Mouse (Mus musculus) left cerebral cortex, postnatal 36 days (tissue): Measurements from ENCODE around the gene Bcl2l15. TPM values are rescaled to one million over a fixed set of nuclear protein-coding genes. Genes with fewer than 3 reads are reported as not detected.

Source experiments
- DNase-seq, 2 experiments: peaks; one replicate each; pipeline ENCODE4 v3.0.0; 2021 to 2022; ENCODE audit warnings: low spot score in 2 of 2, mixed read lengths in 1 of 2
- intact Hi-C: fragments of 180-260 bp; cut with DNase I; formaldehyde crosslinking; loops from one replicate; pipeline ENCODE4 v1.15.1; 2025
- total RNA-seq, 2 experiments: library from RNA; stranded (reverse); gene quantifications; 2 replicates each; pipeline ENCODE4 v1.2.3; 2021

Gene Bcl2l15
- total RNA-seq, 2 experiments from 2014 or later, result 0.47 to 1.2 TPM

DNA sequence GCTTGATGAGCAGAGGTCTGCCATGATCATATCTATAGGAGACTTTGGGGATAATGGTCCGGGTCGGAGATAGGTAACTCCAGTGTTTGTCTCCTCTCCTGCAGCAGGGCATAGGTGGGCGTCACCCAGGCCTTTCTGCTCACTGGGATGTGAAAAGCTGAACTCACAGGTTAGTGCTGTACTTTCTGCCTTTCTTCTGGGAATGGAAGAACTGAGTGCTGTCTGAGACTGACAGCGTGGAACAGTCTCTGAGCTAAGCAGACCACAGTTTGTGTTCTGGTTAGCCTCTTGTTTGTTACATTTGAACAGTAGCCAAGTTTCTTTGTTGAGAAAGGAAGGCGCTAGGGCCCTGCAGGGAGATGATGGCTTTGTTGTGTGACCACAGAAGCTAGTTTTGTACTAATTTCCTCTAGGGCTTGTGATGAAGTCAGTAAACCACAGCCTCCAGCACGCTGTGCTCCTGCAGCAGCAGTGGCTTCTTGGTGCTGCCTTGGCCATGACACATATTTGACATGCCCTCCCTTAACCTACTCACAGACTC is 27.5 kb downstream of the Bcl2l15 start:
- intact Hi-C loops, result no loop called here
- DNase-seq, result no peak

DNA sequence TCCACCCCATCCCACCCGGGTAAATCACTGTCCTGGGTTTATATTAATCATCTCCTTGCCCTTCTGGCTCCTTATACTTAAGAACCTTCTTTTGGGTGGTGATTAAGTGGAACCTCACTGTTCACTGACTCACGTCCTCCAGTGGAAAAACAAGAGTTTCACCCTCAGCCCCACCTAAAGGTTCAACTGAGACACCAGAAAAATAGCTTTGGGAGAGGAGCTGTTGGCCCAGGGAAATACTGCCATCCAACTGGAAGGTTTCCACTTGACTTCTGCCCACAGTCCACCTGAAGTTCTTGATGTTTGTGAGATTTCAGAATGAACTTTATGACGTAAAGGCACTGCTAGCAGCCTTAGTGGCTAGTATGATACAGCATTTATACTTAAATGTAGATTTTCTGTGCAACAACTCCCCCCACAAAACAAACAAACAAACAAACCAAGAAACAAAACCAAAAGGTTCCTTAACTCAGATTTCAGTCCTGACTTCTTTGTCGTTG is 30.4 kb downstream of the Bcl2l15 start:
- intact Hi-C loops, result no loop called here
- DNase-seq, result no peak

DNA sequence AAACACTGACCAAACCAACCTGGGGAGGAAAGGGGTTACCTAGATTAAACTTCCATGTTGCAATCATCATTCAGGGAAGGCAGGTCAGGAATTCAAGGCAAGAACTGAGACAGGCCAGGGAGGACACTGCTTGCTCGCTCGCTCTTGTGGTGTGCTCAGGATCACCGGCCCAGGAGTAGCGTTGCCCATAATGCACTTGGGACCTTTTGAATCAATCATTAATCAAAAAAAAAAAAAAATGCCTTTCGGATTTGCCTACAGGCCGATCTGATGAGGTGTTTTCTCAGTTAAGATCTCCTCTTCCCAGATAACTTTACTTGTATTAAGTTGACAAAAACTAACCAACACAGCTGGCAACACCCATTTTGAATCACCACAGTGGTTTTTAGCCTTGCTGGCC is 31.8 kb downstream of the Bcl2l15 start:
- intact Hi-C loops, result no loop called here
- no peak for DNase-seq

- intact Hi-C loops, result no loop called here
- DNase-seq, result no peak
These were observed 35.1 kb downstream of the Bcl2l15 start for GRCm38 (mm10) chr3:103867424-103867971.

- intact Hi-C loops, result no loop called here
- no peak for DNase-seq
These were observed 35.6 kb downstream of the Bcl2l15 start for GRCm38 (mm10) chr3:103868008-103868407.

DNA sequence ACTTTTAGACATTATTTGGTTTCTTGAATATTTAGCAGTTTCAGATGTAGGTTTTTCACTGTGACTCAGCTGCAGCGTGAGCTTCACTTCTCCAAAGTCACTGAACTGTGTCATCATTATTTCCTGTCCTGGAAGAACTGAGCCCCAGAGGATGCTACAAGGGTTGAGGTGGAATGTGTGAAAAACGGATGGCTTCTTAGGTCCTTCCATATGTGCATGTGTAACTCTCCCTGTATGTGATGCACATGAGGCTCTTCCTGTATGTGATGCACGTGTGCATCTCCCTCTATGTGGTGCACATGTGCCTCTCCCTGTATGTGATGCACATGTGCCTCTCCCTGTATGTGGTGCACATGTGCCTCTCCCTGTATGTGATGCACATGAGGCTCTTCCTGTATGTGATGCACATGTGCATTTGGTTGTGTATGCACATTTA is 40.3 kb downstream of the Bcl2l15 start:
- no peak for DNase-seq
- intact Hi-C loops, result no loop called here

- intact Hi-C loops, result no loop called here
- DNase-seq, result no peak
These were observed 41.9 kb downstream of the Bcl2l15 start for GRCm38 (mm10) chr3:103874329-103874728.

DNA sequence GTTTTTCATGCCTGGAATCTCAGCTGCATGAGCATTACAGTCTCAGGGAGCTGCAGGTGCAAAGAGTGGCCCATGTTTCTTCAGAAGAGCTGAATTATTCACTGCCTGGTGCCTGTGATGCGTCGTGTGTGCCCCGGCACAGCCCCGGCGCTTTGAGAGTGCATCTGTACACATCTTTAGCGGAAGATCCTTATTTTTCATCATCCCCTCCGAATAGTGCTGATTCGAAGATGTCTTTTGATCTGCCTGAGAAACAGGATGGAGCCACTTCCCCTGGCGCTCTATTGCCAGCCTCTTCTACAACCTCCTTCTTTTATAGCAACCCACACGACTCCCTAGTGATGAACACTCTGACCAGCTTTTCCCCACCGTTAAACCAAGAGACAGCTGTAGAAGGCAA is 53.5 kb downstream of the Bcl2l15 start:
- intact Hi-C loops, result loop anchor here (5.0 kb wide), 2 partner anchors 64 to 134 kb away; no protein-coding TSS in a partner anchor
- DNase-seq, result no peak

DNA sequence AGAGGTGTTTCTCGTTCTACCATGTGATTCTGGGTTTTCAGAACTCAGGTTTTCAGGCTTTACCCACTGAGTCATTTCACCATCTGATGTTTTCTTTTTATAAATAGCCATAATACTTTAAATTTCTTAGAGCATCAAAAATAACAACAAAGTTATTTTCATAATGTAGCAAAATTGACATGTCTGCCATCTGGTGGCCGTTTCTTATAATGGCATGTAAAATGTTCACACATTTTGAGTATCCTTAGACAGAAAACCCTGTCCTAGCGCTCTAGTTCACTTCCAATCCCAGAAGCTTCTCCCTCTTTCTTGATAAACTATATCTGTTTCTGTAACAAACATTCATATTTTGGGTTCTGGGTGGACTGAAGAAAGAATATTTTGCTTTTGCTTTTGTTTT is 55.2 kb downstream of the Bcl2l15 start:
- intact Hi-C loops, result loop anchor here (5.0 kb wide), 2 partner anchors 65 to 135 kb away; no protein-coding TSS in a partner anchor
- no peak for DNase-seq

DNA sequence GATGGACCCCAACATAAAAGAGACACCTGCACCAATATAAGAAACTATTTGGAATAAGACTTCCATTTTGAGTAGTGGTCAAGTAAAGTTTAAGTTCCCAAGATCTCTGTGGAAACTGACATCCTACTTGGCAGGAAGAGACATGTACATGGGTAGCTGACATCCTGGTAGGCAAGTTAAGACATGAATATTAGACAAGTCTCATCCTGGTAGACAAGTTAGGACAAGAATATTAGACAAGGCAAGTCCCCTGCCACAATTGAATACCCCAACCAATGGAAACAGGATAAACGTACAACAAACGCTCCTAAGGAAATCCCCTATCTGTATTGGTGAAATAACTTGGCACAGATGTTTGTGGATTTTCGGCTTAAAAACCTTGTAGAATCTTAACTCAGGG is 61.0 kb downstream of the Bcl2l15 start:
- intact Hi-C loops, result no loop called here
- no peak for DNase-seq

Other genes starting within 250 kb of the Bcl2l15 start
- gene Atg4a-ps, start 186.5 kb upstream of the Bcl2l15 start, total RNA-seq, result under 1 TPM in 1 of 2 experiments, not detected in 1; 0.62 TPM
- 10 to 100 TPM; 12.7 to 13.3 TPM for gene Olfml3, start 94.6 kb upstream of the Bcl2l15 start, total RNA-seq
- not detected for gene Gm10964, start 93.2 kb upstream of the Bcl2l15 start, total RNA-seq
- 100 to 1,000 TPM; 110 to 129 TPM for gene Hipk1, start 41.0 kb upstream of the Bcl2l15 start, total RNA-seq
- 10 to 100 TPM; 10.6 to 11.0 TPM for gene Dclre1b, start 23.2 kb upstream of the Bcl2l15 start, total RNA-seq
- 10 to 100 TPM; 12.1 to 14.3 TPM for gene Ap4b1, start 23.1 kb upstream of the Bcl2l15 start, total RNA-seq
- 1 to 10 TPM in 1 of 2 experiments, under 1 TPM in 1; 0.15 to 1.0 TPM for gene Gm43064, start 23.0 kb upstream of the Bcl2l15 start, total RNA-seq
- gene Ptpn22, start 27.2 kb downstream of the Bcl2l15 start, total RNA-seq, result 1 to 10 TPM; 1.4 to 1.6 TPM
- gene Rsbn1, start 81.5 kb downstream of the Bcl2l15 start, total RNA-seq, result 10 to 100 TPM; 19.8 to 23.4 TPM
- 10 to 100 TPM; 41.2 to 53.3 TPM for gene Phtf1, start 135.5 kb downstream of the Bcl2l15 start, total RNA-seq